Mouse (Mus musculus) liver, embryonic 15.5 days (tissue): ENCODE measurements around the gene Flt4. TPM values are rescaled to one million over a fixed set of nuclear protein-coding genes. Genes with fewer than 3 reads are reported as not detected.
"Not testable (repeated sequence)": the region's sequence is repeated elsewhere in the genome, so short reads cannot be mapped to it uniquely, and the experiment has no call there.

ENCODE experiments used
- ATAC-seq: fragments of 200-750 bp; cut with Nextera tagmentation; 2 replicates; pipeline ENCODE4 v1.8.0; 2017; ENCODE audit warnings: moderate number of reproducible peaks, mild to moderate bottlenecking, moderate library complexity; ENCODE audit not compliant: insufficient read depth
- H3K27ac ChIP-seq: fragments of 300-500 bp; sonication (generic); replicated peaks from 2 replicates; pipeline ENCODE4 v1.5.1; 2015; ENCODE audit warnings: mild to moderate bottlenecking, inconsistent platforms
- H3K27me3 ChIP-seq: fragments of 300-500 bp; sonication (generic); 2 replicates; pipeline ENCODE4 v1.6.1; 2015; ENCODE audit warnings: mild to moderate bottlenecking, inconsistent platforms
- H3K36me3 ChIP-seq: fragments of 300-500 bp; sonication (generic); replicated peaks from 2 replicates; pipeline ENCODE4 v1.6.1; 2015; ENCODE audit warnings: moderate library complexity, mild to moderate bottlenecking, inconsistent platforms
- H3K4me1 ChIP-seq: fragments of 300-500 bp; sonication (generic); replicated peaks from 2 replicates; pipeline ENCODE4 v1.6.1; 2015; ENCODE audit warnings: inconsistent platforms
- H3K4me2 ChIP-seq: fragments of 300-500 bp; sonication (generic); 2 replicates; pipeline ENCODE4 v1.6.1; 2015; ENCODE audit warnings: moderate library complexity, mild to moderate bottlenecking, inconsistent platforms
- H3K4me3 ChIP-seq: fragments of 300-500 bp; sonication (generic); replicated peaks from 2 replicates; pipeline ENCODE4 v1.5.1; 2015; ENCODE audit warnings: mild to moderate bottlenecking, inconsistent platforms
- H3K9ac ChIP-seq: fragments of 300-500 bp; sonication (generic); 2 replicates; pipeline ENCODE4 v1.6.1; 2015; ENCODE audit warnings: moderate library complexity, mild to moderate bottlenecking, inconsistent platforms
- H3K9me3 ChIP-seq: fragments of 300-500 bp; sonication (generic); replicated peaks from 2 replicates; pipeline ENCODE4 v1.6.1; 2016; ENCODE audit warnings: inconsistent platforms
- WGBS: fragments of 180-500 bp; shearing (Covaris S2); methylation state at CpG from one replicate; pipeline ENCODE4 v1.1.7; 2015; ENCODE audit warnings: mixed read lengths; ENCODE audit not compliant: insufficient replicate concordance; 5-methylcytosine and 5-hydroxymethylcytosine counted together
- polyA plus RNA-seq: library from polyadenylated mRNA; unstranded; fragments of >200 nt; fragmentation: Nextera tagmentation; extraction: Ambion mirVana; gene quantifications from 2 replicates; pipeline ENCODE4 v1.2.1, GENCODE M21; 2015

Gene Flt4
- polyA plus RNA-seq, result 2.9 and 3.8 TPM in 2 replicates

GRCm38 (mm10) chr11:49608938-49609867, at the start of gene Flt4:
Gene Flt4 (plus strand): TSS chr11:49609263.
- not testable (repeated sequence) for H3K27ac ChIP-seq, H3K9ac ChIP-seq

GRCm38 (mm10) chr11:49575054-49575453, 34.0 kb upstream of the Flt4 start:
- not testable (repeated sequence) for H3K36me3 ChIP-seq, H3K4me2 ChIP-seq, H3K4me1 ChIP-seq, H3K4me3 ChIP-seq, H3K9me3 ChIP-seq, H3K27ac ChIP-seq, H3K9ac ChIP-seq, H3K27me3 ChIP-seq, ATAC-seq
- 30% methylated on average over 2 of the region's 2 CpGs for WGBS

More at GRCm38 (mm10) chr11:49608938-49609867, at the start of gene Flt4:
- not testable (repeated sequence) for H3K4me1 ChIP-seq, H3K9me3 ChIP-seq, H3K36me3 ChIP-seq
- peak; percentile 62 for ATAC-seq
- Histone ChIP-seq H3K4me3 (peak within 1 kb of the TSS; percentile 47), H3K4me2 (peak within 1 kb of the TSS; percentile 64), H3K27me3 (peaks cover 64% of the 10 kb centered on the region)
- 3% methylated on average over 53 of the region's 61 CpGs for WGBS

GRCm38 (mm10) chr11:49580452-49580851, 28.6 kb upstream of the Flt4 start:
- H3K27ac ChIP-seq, H3K27me3 ChIP-seq, H3K4me1 ChIP-seq, H3K4me3 ChIP-seq, H3K36me3 ChIP-seq, H3K4me2 ChIP-seq, ATAC-seq, H3K9ac ChIP-seq, H3K9me3 ChIP-seq: not testable (repeated sequence)
- 45% methylated on average over 8 of the region's 8 CpGs for WGBS

GRCm38 (mm10) chr11:49590213-49590612, 18.9 kb upstream of the Flt4 start:
- no peaks in the 10 kb centered on the region for H3K9me3 ChIP-seq
- no peak overlapping the region for H3K27ac ChIP-seq
- no peaks in the 10 kb centered on the region for H3K36me3 ChIP-seq
- no peak overlapping the region for H3K4me2 ChIP-seq
- H3K4me3 ChIP-seq, result no peak overlapping the region
- no peak overlapping the region for H3K9ac ChIP-seq
- no peaks in the 10 kb centered on the region for H3K4me1 ChIP-seq
- no peak for ATAC-seq
- whole genome bisulfite sequencing, result 86% methylated on average over 19 of the region's 19 CpGs
- H3K27me3 ChIP-seq, result no peaks in the 10 kb centered on the region

DNA sequence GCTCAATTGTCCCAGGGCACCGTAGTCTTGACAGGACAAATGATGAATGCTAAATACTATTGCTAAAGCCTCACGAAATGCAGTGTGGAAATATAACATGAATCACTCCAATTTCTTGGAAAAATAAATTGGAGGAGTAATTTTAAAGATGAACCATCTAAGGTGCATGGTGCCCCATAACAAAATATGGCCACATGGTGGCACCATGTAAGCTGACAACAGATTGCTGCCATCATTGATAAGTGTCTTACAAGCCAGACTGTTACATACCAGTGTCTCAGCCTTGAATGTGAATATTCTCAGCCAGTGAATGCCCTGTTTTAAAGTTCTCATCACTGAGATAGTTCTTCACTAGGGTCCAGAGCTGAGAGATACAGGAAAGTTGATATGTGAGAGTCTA, 11.9 kb upstream of the Flt4 start:
- not testable (repeated sequence) for H3K4me1 ChIP-seq, H3K36me3 ChIP-seq, H3K4me3 ChIP-seq, ATAC-seq, H3K4me2 ChIP-seq, H3K27ac ChIP-seq, H3K9ac ChIP-seq, H3K9me3 ChIP-seq, H3K27me3 ChIP-seq
- 40% methylated on average over 2 of the region's 2 CpGs for WGBS

GRCm38 (mm10) chr11:49608306-49608705, 757 bp upstream of the Flt4 start:
- H3K4me2 ChIP-seq, H3K9ac ChIP-seq, H3K4me1 ChIP-seq, H3K9me3 ChIP-seq, ATAC-seq, H3K27ac ChIP-seq, H3K4me3 ChIP-seq, H3K36me3 ChIP-seq: not testable (repeated sequence)
- 65% methylated on average over 5 of the region's 5 CpGs for WGBS
- H3K27me3 ChIP-seq, result peaks cover 58% of the 10 kb centered on the region

DNA sequence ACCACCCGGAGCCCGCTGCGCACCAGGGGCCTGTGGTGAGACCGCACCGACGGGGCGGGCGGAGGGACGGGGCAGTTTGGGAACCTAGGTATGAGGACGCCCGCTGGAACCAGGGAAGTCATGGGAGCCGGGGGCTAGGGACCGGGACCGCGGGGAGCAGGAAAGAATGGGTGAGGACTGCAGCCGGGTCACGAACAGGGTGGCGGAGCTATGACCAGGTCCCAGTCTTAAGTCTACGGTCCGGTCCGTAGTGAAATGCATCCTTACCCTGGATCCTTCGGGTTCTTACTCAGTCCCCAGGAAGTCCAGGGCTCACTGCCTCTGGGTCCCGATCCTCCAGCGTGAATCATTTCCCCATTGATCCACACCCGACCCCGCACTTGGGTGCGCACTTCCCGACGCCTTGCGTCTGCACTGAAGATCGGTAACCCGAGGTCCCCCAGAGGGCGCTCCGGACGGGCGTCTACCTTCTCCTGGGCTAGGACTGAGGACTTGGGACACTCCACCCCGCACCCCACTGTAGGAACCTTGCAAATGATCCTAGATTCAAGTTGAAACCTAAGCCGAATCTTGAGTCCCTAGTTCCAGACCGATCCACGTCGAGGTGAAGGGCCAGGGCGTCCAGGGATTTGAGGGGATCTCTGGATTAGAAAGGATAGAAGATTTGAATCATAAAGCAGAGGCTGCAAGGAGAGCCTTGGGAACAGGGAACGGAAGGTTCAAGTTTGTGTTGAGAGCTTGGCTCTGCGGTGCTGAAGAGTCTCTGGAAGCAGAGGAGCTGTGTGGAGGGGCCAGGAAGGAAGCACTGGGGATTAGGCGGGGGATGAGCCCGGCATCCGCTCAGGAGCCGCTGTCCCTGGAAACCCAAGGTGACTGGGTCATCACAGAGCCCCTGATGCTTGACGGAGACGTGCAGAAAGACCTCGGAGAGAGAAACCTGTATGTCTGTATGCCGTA, 1.1 kb downstream of the Flt4 start:
- not testable (repeated sequence) for H3K27ac ChIP-seq, H3K9me3 ChIP-seq, ATAC-seq, H3K4me1 ChIP-seq, H3K9ac ChIP-seq, H3K36me3 ChIP-seq
- H3K4me3 ChIP-seq, result peak overlapping the region; percentile 47
- WGBS, result 2% methylated on average over 50 of the region's 52 CpGs
- peaks cover 73% of the 10 kb centered on the region for H3K27me3 ChIP-seq
- peak overlapping the region; percentile 64 for H3K4me2 ChIP-seq

DNA sequence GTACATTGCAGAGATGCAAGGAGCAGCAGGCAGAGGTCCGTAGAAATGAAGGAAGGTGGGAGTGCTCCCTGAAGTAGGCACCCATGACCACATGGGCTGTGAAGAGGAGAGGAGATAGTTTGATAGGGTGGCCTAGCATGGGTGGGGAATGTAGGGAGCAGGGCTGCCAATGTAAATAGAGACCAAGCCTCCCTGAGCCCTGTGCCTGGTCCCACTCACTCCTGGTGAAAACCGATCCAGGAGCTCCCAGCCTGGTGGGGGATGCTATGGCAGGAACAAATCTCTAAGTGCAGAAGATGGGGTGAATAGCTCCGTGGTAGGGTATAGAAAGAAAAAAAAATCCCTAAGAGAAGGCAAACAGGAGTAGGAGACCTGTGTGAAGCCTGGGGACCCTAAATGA, 2.3 kb downstream of the Flt4 start:
- ATAC-seq, H3K4me2 ChIP-seq, H3K27ac ChIP-seq, H3K4me1 ChIP-seq, H3K36me3 ChIP-seq, H3K9ac ChIP-seq, H3K4me3 ChIP-seq, H3K9me3 ChIP-seq: not testable (repeated sequence)
- WGBS, result 25% methylated on average over 3 of the region's 3 CpGs
- H3K27me3 ChIP-seq, result peaks cover 77% of the 10 kb centered on the region

DNA sequence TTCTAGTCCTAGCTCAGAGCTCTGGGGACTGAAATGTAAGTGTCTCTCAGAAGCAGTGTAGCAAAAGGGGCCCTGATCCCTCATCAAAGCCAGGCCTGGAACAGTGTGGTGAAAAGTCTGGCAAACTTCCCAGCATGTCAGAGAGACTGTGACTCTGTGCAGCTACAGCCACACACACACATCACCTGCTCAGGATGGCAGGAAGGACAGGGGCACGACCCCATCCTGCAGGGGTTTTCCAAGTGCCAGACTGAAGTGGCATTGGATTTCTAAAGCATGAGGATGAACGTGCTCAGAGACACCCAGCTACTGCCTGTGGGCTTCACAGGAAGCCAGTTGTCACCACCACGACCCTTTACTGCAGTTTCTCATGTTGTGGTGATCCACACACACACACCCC, 3.1 kb downstream of the Flt4 start:
- no peaks in the 10 kb centered on the region for H3K36me3 ChIP-seq
- 8% methylated on average over 3 of the region's 3 CpGs for WGBS
- no peak overlapping the region for H3K27ac ChIP-seq
- no peak overlapping the region for H3K4me3 ChIP-seq
- peaks cover 4% of the 10 kb centered on the region; the same call in 1 of the 2 replicates for H3K4me1 ChIP-seq
- no peak overlapping the region for H3K9ac ChIP-seq
- no peak overlapping the region for H3K4me2 ChIP-seq
- ATAC-seq, result no peak
- H3K27me3 ChIP-seq, result peaks cover 74% of the 10 kb centered on the region
- H3K9me3 ChIP-seq, result no peaks in the 10 kb centered on the region

DNA sequence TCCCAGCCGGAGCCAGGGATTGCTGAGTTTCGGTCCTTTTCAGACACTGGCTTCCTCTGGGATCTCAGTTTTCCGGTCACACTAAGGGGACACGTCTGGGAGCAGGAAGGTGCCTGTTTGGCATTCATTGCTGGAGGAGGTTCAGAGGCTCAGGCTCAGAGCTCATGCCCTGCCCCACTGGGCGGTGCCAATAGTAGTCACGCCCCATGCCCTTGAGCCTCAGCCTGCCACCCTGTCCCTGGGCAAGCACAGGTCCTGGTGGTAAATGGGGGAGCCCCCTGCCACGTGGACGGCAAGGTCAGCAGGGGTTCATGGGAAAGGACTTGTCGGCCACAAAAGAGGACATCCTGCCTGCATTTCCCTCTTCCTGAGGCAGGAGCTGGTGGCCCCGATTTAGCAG, 4.3 kb downstream of the Flt4 start:
- no peaks in the 10 kb centered on the region for H3K36me3 ChIP-seq
- ATAC-seq, result peak; percentile 50; the same call in 1 of the 2 replicates
- WGBS, result 2% methylated on average over 10 of the region's 10 CpGs
- H3K27me3 ChIP-seq, result peaks cover 64% of the 10 kb centered on the region
- H3K27ac ChIP-seq, result no peak overlapping the region
- H3K9ac ChIP-seq, result no peak overlapping the region
- no peak overlapping the region for H3K4me2 ChIP-seq
- no peak overlapping the region for H3K4me3 ChIP-seq
- H3K9me3 ChIP-seq, result no peaks in the 10 kb centered on the region
- H3K4me1 ChIP-seq, result peaks cover 4% of the 10 kb centered on the region; the same call in 1 of the 2 replicates
